Mouse (Mus musculus) heart, embryonic 12.5 days (tissue): ENCODE measurements around the gene U2surp. TPM values are rescaled to one million over a fixed set of nuclear protein-coding genes. Genes with fewer than 3 reads are reported as not detected.
A peak's percentile ranks its signal among the peaks of the same experiment; 100 is the strongest.

ENCODE experiments used
- ATAC-seq: fragments of 200-750 bp; cut with Nextera tagmentation; 2 replicates; pipeline ENCODE4 v1.8.0; 2017; ENCODE audit warnings: moderate TSS enrichment, moderate library complexity; ENCODE audit not compliant: insufficient number of reproducible peaks, low FRiP score
- H3K27ac ChIP-seq: fragments of 300-500 bp; sonication (generic); 2 replicates; pipeline ENCODE4 v1.5.1; 2016; ENCODE audit warnings: mild to moderate bottlenecking, moderate library complexity; ENCODE audit not compliant: poor library complexity, severe bottlenecking
- H3K27me3 ChIP-seq: fragments of 300-500 bp; sonication (generic); replicated peaks from 2 replicates; pipeline ENCODE4 v1.6.1; 2016; ENCODE audit warnings: mild to moderate bottlenecking, moderate library complexity
- H3K36me3 ChIP-seq: fragments of 300-500 bp; sonication (generic); 2 replicates; pipeline ENCODE4 v1.6.1; 2016; ENCODE audit warnings: mild to moderate bottlenecking, moderate library complexity
- H3K4me1 ChIP-seq: fragments of 300-500 bp; sonication (generic); replicated peaks from 2 replicates; pipeline ENCODE4 v1.6.1; 2016; ENCODE audit warnings: mild to moderate bottlenecking
- H3K4me2 ChIP-seq: fragments of 300-500 bp; sonication (generic); 2 replicates; pipeline ENCODE4 v1.6.1; 2016; ENCODE audit warnings: mild to moderate bottlenecking, moderate library complexity
- H3K4me3 ChIP-seq: fragments of 300-500 bp; sonication (generic); 2 replicates; pipeline ENCODE4 v1.5.1; 2016; ENCODE audit warnings: mild to moderate bottlenecking
- H3K9ac ChIP-seq: fragments of 300-500 bp; sonication (generic); 2 replicates; pipeline ENCODE4 v1.6.1; 2016; ENCODE audit warnings: mild to moderate bottlenecking, moderate library complexity
- H3K9me3 ChIP-seq: fragments of 300-500 bp; sonication (generic); replicated peaks from 2 replicates; pipeline ENCODE4 v1.6.1; 2016; ENCODE audit warnings: mild to moderate bottlenecking, moderate library complexity
- WGBS: fragments of 180-500 bp; shearing (Covaris S2); methylation state at CpG from one replicate; pipeline ENCODE4 v1.1.7; 2016; 5-methylcytosine and 5-hydroxymethylcytosine counted together
- polyA plus RNA-seq: library from polyadenylated mRNA; unstranded; fragments of >200 nt; fragmentation: Nextera tagmentation; extraction: Ambion mirVana; gene quantifications from 2 replicates; pipeline ENCODE4 v1.2.1, GENCODE M21; 2016

Gene U2surp
- 99.9 and 101 TPM in 2 replicates for polyA plus RNA-seq

DNA sequence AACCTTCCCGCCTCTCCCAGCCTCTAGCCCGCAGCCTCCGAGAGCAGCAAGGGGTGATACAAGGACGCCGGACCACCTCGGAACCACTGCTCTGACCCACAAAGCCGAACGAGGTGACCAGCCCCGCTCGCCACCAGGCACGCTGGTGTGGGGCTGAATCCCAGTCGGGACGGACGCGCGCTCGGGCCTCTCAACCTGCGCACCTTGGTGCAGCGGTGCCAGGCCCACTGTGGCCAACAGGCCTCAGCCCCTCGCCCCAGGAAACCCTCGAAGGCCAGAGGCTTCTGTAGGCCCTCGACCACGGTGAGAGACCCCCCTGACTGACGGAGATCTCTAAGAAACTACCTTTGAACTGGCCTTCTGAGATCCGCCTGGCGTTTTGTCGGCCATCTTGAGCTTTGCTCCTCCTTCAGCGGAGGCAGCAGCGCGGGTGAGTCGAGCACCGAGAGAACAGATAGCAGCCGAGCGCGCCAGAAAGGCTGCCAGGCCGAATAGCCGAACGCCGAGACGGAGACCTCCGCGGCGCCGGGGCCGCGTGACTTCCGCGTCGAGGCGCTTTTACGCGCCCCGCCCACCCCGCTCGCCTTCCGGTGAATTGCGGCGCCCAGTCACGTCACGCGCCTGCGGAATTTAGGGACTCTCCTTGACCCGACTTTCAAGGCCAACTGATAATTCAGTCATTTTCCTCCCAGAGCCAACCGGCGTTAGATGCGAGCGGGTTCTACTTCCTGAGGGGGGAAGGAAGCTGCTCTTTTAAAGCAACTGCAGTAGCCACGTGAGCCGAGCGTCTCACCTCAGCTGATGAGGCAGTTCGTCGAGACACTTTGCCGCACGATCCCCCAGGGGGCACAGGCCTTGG is at the start of gene U2surp:
U2surp (minus strand) TSS at position 525 of the 859 bp plus-strand sequence.
- peak within 1 kb of the TSS; percentile 92 for H3K9ac ChIP-seq
- H3K4me2 ChIP-seq = peak within 1 kb of the TSS; percentile 94
- peak; percentile 96 for ATAC-seq

DNA sequence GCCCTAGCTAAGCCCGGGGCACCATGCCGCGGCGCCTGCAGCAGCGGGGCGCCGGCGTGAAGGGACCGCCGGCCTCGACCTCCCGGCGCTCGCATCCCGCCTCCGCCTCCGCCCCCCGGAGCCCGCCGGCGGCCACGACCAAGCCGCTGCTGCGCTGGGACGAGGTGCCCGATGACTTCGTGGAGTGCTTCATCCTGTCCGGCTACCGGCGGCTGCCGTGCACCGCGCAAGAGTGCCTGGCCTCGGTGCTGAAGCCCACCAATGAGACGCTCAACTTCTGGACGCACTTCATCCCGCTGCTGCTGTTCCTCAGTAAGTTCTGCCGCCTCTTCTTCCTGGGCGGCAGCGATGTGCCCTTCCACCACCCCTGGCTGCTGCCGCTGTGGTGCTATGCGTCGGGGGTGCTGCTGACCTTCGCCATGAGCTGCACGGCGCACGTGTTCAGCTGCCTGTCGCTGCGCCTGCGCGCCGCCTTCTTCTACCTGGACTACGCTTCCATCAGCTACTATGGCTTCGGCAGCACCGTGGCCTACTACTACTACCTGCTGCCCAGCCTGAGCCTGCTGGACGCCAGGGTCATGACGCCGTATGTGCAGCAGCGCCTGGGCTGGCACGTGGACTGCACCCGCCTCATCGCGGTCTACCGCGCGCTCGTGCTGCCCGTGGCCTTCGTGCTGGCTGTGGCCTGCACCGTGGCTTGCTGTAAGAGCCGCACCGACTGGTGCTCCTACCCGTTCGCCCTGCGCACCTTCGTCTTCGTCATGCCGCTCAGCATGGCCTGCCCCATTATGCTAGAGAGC is 48.3 kb upstream of the U2surp start:
- Histone ChIP-seq H3K4me2 (peak overlapping the region; percentile 96), H3K36me3 (no peaks in the 10 kb centered on the region), H3K9ac (peak overlapping the region; percentile 73), H3K9me3 (no peaks in the 10 kb centered on the region), H3K4me3 (peak overlapping the region; percentile 72), H3K4me1 (peaks cover 18% of the 10 kb centered on the region), H3K27ac (no peak overlapping the region), H3K27me3 (peaks cover 71% of the 10 kb centered on the region)
- ATAC-seq = peak; percentile 54
- 12% methylated on average over 78 of the region's 78 CpGs for WGBS

More for the DNA sequence above, at the start of gene U2surp:
- Histone ChIP-seq H3K9me3 (no peaks in the 10 kb centered on the region), H3K27ac (peak within 1 kb of the TSS; percentile 91), H3K4me3 (peak within 1 kb of the TSS; percentile 91), H3K27me3 (no peaks in the 10 kb centered on the region), H3K36me3 (no peaks in the 10 kb centered on the region), H3K4me1 (peaks cover 12% of the 10 kb centered on the region)
- under 1% methylated on average over 69 of the region's 74 CpGs for WGBS

DNA sequence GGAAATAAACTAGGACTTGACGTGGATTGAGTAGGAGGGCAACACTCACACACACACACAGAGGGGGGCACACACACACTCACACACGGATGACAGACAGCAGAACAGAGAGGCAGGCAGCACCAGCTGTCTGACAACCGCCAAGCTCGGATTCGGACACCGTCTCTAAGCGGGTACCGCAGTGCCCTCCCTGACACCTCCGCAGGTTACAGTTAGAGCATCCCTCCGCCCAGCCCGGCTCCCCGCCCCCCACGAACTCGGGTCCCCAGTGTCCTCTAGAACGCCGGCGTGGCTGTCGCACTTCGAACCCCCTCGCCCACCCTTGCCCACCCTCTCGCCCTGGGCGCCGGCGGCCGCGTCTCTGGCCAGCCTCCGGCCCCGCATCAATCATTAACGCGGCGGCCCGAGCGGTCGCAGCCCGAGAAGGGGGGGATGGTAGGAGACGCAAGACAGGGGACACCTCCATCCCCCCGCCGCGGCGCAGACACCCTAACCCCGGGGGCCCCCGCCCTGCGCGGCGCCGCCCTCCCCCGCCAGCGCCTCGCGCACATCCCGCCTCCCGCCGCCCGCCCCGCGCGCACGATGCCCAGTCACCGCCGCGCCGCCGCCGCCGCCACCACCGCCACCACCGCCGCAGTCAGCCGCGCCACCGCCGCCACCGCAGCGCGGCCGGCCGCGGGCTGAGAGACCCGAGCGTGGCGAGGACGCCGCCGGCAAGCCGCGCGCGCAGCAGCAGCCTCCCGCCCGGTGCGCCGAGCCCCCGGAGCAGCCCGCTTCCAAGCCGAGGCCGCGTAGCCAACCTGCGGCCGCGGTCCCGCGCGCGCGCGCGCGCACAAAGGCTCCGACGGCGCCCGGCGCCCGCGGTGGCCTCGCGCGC is 47.5 kb upstream of the U2surp start, which contains the start of gene Paqr9:
Paqr9 (plus strand) TSS at position 599 of the 877 bp plus-strand sequence.
- peak; percentile 45 for ATAC-seq
- Histone ChIP-seq H3K4me1 (peaks cover 17% of the 10 kb centered on the region), H3K36me3 (no peaks in the 10 kb centered on the region), H3K9me3 (no peaks in the 10 kb centered on the region), H3K27me3 (peaks cover 68% of the 10 kb centered on the region), H3K4me3 (peak within 1 kb of the TSS; percentile 72), H3K27ac (no peak within 1 kb of the TSS), H3K9ac (peak within 1 kb of the TSS; percentile 73), H3K4me2 (peak within 1 kb of the TSS; percentile 96)
- WGBS = 9% methylated on average over 99 of the region's 118 CpGs

DNA sequence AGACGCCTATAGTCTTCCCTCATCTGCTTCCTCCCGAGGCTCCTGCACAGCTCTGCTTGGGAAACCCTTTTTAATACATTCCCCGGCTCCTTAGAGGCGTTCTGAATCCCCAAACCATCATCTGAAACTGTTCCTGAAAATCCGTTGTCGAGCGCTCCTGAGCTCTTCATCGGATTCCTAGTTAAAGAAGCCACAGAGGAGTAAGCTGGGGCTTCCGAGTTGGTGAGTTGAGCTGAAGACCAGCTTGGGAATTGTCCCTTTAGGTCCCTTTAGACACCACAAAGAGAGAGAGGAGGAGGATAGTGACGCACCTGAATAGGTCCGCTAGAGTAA is 46.9 kb upstream of the U2surp start:
- no peak overlapping the region for H3K9ac ChIP-seq
- no peaks in the 10 kb centered on the region for H3K36me3 ChIP-seq

DNA sequence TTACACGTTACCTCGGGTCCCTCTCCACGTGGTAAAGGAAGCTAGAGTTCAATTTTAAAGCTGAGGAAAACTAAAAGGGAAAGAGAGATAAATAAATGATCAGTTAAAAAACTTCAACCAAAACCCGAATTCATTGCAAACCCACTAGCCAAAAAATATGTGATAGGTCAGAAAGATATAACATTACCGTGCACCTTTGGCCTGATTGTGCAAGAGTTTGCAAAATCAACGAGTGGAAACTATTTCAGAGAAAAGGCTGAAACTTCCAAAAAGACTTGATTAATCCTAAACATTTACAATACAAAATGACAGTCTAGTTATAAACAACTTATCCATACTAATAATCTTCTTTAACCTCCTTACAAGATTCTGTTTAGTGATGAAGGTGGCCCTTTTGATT is 45.9 kb upstream of the U2surp start:
- Histone ChIP-seq H3K4me2 (no peak overlapping the region), H3K36me3 (no peaks in the 10 kb centered on the region), H3K4me3 (no peak overlapping the region), H3K9me3 (no peaks in the 10 kb centered on the region), H3K9ac (no peak overlapping the region), H3K4me1 (peaks cover 12% of the 10 kb centered on the region), H3K27me3 (peaks cover 56% of the 10 kb centered on the region), H3K27ac (no peak overlapping the region)
- no peak for ATAC-seq
- 63% methylated on average over 6 of the region's 6 CpGs for WGBS

More for the DNA sequence above, 46.9 kb upstream of the U2surp start:
- H3K4me2 ChIP-seq = peak overlapping the region; percentile 96
- H3K4me1 ChIP-seq = peaks cover 12% of the 10 kb centered on the region
- H3K9me3 ChIP-seq = no peaks in the 10 kb centered on the region
- H3K27me3 ChIP-seq = peaks cover 64% of the 10 kb centered on the region
- ATAC-seq = no peak
- 12% methylated on average over 11 of the region's 11 CpGs for WGBS
- H3K4me3 ChIP-seq = peak overlapping the region; percentile 72
- H3K27ac ChIP-seq = no peak overlapping the region

DNA sequence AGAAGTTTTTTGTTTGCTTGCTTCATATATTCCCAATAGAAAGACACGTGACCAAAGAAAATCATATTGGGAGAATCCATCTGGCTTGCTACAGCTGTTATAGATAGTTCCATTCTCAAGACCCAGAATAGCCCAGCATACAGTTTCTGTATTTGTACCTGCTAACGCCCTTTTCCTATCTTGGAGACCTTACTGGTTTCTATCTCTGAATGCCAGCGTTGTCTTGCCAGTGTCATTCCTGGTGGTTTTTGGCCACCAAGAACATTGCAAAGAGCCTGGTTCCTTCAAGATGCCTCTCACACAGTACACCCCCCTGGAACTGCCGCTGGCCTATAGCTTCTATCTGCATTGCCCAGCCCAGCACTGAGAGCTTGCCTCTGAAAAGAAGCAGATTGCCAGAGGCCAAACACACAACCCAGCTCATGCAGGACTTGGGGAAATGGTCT is 44.3 kb upstream of the U2surp start:
- peaks cover 44% of the 10 kb centered on the region for H3K27me3 ChIP-seq
- no peak overlapping the region for H3K27ac ChIP-seq

DNA sequence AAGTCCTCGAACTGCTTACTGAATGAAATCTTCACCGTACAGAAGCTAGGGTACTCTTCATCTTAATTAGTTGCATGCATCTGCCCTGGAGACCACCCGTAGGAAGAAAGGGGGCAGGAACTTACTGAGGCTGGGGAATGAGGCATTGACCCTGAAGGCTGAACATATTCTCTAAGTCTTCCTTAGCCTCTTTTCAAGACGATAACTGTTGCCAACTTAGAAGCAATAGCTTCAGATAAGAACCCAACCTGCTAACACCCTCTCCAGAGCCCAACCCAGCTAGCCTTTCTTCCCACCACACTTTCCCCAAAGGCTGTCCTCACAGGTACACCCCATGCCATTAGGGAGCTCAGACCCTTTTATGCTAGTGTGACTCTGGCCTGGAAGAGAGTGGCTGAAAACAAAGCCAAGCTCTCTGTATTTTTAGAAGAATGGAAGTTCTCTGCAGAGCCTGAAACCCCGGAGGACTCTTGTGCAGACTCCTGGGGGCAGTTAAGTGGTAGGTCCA is 43.5 kb upstream of the U2surp start:
- Histone ChIP-seq H3K4me1 (peaks cover 19% of the 10 kb centered on the region), H3K27ac (no peak overlapping the region), H3K4me2 (no peak overlapping the region), H3K9ac (no peak overlapping the region), H3K4me3 (no peak overlapping the region), H3K27me3 (peaks cover 36% of the 10 kb centered on the region), H3K36me3 (no peaks in the 10 kb centered on the region), H3K9me3 (no peaks in the 10 kb centered on the region)
- WGBS = 62% methylated on average over 5 of the region's 5 CpGs
- ATAC-seq = no peak

More for the DNA sequence above, 44.3 kb upstream of the U2surp start:
- no peak overlapping the region for H3K4me3 ChIP-seq
- no peak for ATAC-seq
- H3K9me3 ChIP-seq = no peaks in the 10 kb centered on the region
- H3K4me1 ChIP-seq = peaks cover 14% of the 10 kb centered on the region
- H3K4me2 ChIP-seq = no peak overlapping the region
- 71% methylated on average over 4 of the region's 4 CpGs for WGBS
- no peaks in the 10 kb centered on the region for H3K36me3 ChIP-seq
- H3K9ac ChIP-seq = no peak overlapping the region

DNA sequence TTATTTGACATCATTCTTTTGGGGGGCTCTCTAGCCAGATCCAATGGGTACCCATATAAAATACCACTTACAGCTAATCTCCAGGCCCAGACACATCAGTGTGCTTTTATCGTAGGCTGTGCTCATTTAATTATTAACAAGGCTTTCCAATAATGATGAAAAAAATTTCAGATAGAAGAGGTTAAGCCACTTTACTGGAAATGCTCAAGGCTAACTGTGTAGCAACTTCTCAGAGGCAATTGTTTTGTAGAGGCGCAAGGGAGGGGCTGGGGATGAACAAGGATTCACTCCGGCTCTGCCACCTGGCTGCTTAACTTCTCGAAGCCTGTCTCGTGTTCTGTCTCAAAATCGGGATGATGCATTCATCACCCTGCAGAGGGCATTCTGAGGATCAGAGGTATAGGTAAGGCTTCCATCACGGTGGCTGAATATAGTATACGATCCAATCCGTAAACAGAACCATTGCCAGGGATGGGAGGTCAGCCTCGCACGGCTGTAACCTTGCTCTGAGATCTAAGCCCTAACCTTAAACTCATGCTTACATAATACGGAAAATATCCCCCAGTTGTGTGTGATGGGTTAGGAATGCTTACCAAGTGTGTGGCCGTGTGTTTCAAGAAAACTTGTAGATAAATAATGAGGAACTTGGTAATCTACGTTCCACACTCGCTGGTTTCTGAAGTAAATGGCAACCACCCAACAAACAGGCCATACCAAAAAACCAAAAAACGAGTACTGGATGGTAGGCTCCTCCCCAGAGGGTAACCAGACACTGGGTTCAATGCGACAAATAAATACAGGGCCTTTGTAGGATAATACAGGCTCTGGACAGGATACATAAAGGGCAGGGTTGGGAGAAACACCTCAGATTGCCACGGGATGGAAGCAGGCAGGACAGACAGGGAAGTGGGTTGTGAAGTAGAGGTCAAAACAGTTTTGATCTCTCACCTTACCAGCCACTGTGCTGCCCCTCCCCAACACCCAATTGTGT is 42.7 kb upstream of the U2surp start:
- no peak overlapping the region for H3K9ac ChIP-seq
- H3K4me3 ChIP-seq = no peak overlapping the region
- peaks cover 29% of the 10 kb centered on the region for H3K27me3 ChIP-seq
- WGBS = 78% methylated on average over 18 of the region's 18 CpGs
- H3K9me3 ChIP-seq = no peaks in the 10 kb centered on the region
- H3K4me2 ChIP-seq = no peak overlapping the region
- no peak overlapping the region for H3K27ac ChIP-seq
- no peaks in the 10 kb centered on the region for H3K36me3 ChIP-seq
- H3K4me1 ChIP-seq = peaks cover 19% of the 10 kb centered on the region
- ATAC-seq = no peak

DNA sequence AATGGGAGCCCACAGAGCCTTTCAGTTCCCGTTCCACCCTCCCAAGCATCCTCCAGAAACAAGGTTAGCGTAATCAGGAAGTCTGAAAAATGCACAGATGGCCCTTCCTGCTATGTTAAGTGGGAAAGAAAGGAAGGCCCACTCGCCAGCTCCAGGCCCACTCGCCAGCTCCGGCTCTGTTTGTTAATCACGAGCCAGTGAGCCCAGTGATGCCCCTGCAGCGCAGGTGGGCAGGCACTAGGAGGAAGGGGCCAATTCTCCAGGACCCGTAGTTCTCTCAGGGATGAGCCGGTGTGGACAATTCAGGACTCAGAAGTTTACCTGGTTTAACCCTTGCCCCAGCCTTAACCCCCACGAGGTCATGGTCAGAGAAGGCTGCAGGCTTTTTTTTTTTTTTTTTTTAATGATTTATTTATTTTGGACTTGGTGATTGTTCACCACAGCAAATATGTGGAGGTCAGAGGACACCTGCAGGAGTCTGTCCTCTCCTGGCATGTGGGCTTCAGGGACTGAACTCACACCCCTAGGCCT is 40.4 kb upstream of the U2surp start:
- no peaks in the 10 kb centered on the region for H3K9me3 ChIP-seq
- H3K27ac ChIP-seq = no peak overlapping the region
- peaks cover 14% of the 10 kb centered on the region for H3K4me1 ChIP-seq
- no peak overlapping the region for H3K9ac ChIP-seq
- no peak overlapping the region for H3K4me2 ChIP-seq
- no peak for ATAC-seq
- H3K36me3 ChIP-seq = no peaks in the 10 kb centered on the region
- peaks cover 7% of the 10 kb centered on the region for H3K27me3 ChIP-seq
- WGBS = 71% methylated on average over 10 of the region's 10 CpGs
- no peak overlapping the region for H3K4me3 ChIP-seq
